ENCODE assay signal across 8 mouse cellular contexts in genomic region chr8:57488312-57488765, GRCm38 (mm10). TPM values are rescaled to one million over a fixed set of nuclear protein-coding genes. Genes with fewer than 3 reads are reported as not detected.
A peak's percentile ranks its signal among the peaks of the same experiment; 100 is the strongest.
DNase-seq lines count a peak whose midpoint lies in the region; ATAC-seq and TF ChIP-seq lines count a peak whose summit lies in the region.

No protein-coding gene starts in this region.

- no peak for TF ChIP-seq POLR2A in testis, adult 2 months (IDR thresholded peaks at IDR 0.05; ENCODE audit: control insufficient read depth, low read depth, low read length)

- WGBS in intestine, embryonic 15.5 days, result 0% methylated on average over 25 of the region's 25 CpGs
- 0% methylated on average over 22 of the region's 25 CpGs for WGBS in limb, embryonic 12.5 days
- 0% methylated on average over 25 of the region's 25 CpGs for WGBS in midbrain, embryonic 13.5 days

- peak overlapping the region; percentile 56 for H3K9ac ChIP-seq in intestine, embryonic 15.5 days
- peak overlapping the region; percentile 63 for H3K9ac ChIP-seq in limb, embryonic 12.5 days (replicated peaks)
- H3K9ac ChIP-seq in midbrain, embryonic 13.5 days (replicated peaks), result peak overlapping the region; percentile 65

- ATAC-seq in intestine, embryonic 15.5 days, result peak; percentile 39
- peak; percentile 27; the same call in 1 of the 2 replicates for ATAC-seq in limb, embryonic 12.5 days (ENCODE audit: insufficient number of reproducible peaks, insufficient read depth, low FRiP score, low TSS enrichment, low read depth)
- ATAC-seq in midbrain, embryonic 13.5 days, result peak; percentile 45

- H3K9me3 ChIP-seq in intestine, embryonic 15.5 days, result no peaks in the 10 kb centered on the region
- no peaks in the 10 kb centered on the region for H3K9me3 ChIP-seq in limb, embryonic 12.5 days
- H3K9me3 ChIP-seq in midbrain, embryonic 13.5 days, result no peaks in the 10 kb centered on the region

- 0 out of 2 replicates have a peak, but pooled peaks have one; percentile 0 for TF ChIP-seq CTCF in testis, adult 2 months (IDR thresholded peaks at IDR 0.05; ENCODE audit: control insufficient read depth, insufficient read depth, insufficient replicate concordance, low read depth, low read length)

- peak overlapping the region; percentile 87 for H3K4me2 ChIP-seq in intestine, embryonic 15.5 days (replicated peaks)
- peak overlapping the region; percentile 77 for H3K4me2 ChIP-seq in limb, embryonic 12.5 days
- peak overlapping the region; percentile 79 for H3K4me2 ChIP-seq in midbrain, embryonic 13.5 days (replicated peaks)

- H3K36me3 ChIP-seq in testis, adult 2 months (ENCODE audit: control insufficient read depth, insufficient read depth, low read length), result no peaks in the 10 kb centered on the region
- H3K36me3 ChIP-seq in intestine, embryonic 15.5 days, result no peaks in the 10 kb centered on the region
- peaks cover 3% of the 10 kb centered on the region for H3K36me3 ChIP-seq in limb, embryonic 12.5 days
- H3K36me3 ChIP-seq in midbrain, embryonic 13.5 days, result peaks cover 3% of the 10 kb centered on the region

- peak overlapping the region; percentile 66 for H3K27ac ChIP-seq in testis, adult 2 months (ENCODE audit: control insufficient read depth, insufficient read depth, low read depth, low read length)
- peak overlapping the region; percentile 81 for H3K27ac ChIP-seq in intestine, embryonic 15.5 days
- H3K27ac ChIP-seq in limb, embryonic 12.5 days, result peak overlapping the region; percentile 98
- peak overlapping the region; percentile 85 for H3K27ac ChIP-seq in midbrain, embryonic 13.5 days

- peaks cover 8% of the 10 kb centered on the region for H3K4me1 ChIP-seq in testis, adult 2 months (ENCODE audit: control insufficient read depth, insufficient read depth, low read length)
- 0 out of 2 replicates have a peak, but pooled peaks cover 3% of the 10 kb centered on the region for H3K4me1 ChIP-seq in intestine, embryonic 15.5 days (replicated peaks)
- peaks cover 7% of the 10 kb centered on the region for H3K4me1 ChIP-seq in limb, embryonic 12.5 days (replicated peaks)
- H3K4me1 ChIP-seq in midbrain, embryonic 13.5 days (replicated peaks), result peaks cover 14% of the 10 kb centered on the region

- H3K4me3 ChIP-seq in testis, adult 2 months (ENCODE audit: control insufficient read depth, low read depth, low read length), result peak overlapping the region; percentile 85
- H3K4me3 ChIP-seq in intestine, embryonic 15.5 days (replicated peaks), result peak overlapping the region; percentile 94
- H3K4me3 ChIP-seq in limb, embryonic 12.5 days (replicated peaks), result peak overlapping the region; percentile 95
- peak overlapping the region; percentile 86 for H3K4me3 ChIP-seq in midbrain, embryonic 13.5 days (replicated peaks)

- no peaks in the 10 kb centered on the region for H3K27me3 ChIP-seq in testis, adult 2 months (ENCODE audit: control insufficient read depth, insufficient read depth, low read length)
- no peaks in the 10 kb centered on the region for H3K27me3 ChIP-seq in intestine, embryonic 15.5 days (replicated peaks)
- H3K27me3 ChIP-seq in limb, embryonic 12.5 days, result no peaks in the 10 kb centered on the region
- no peaks in the 10 kb centered on the region for H3K27me3 ChIP-seq in midbrain, embryonic 13.5 days

- DNase-seq in testis, postnatal 14 days (ENCODE audit: low spot score), result no peak
- peak; percentile 60 for DNase-seq in embryo, embryonic 10 days (ENCODE audit: low spot score)
- peak; percentile 56 for DNase-seq in gastrocnemius, postnatal 25 days
- peak; percentile 61 to 87 for DNase-seq in spleen, postnatal 10 days (ENCODE audit: low spot score in 2 of 2)

RNA-seq across cellular contexts. Expression of gene Sap30, which starts 0.7 kb away (rescaled TPM):
- polyA plus RNA-seq in testis, adult 2 months (2012; rRNA removed), result 10.5 and 12.9 TPM in 2 replicates
- 10 to 100 TPM; 10.2 to 18.5 TPM for total RNA-seq in gastrocnemius, postnatal 25 days (2021)
- polyA plus RNA-seq in intestine, embryonic 15.5 days (2015; fragmentation: Nextera tagmentation; extraction: Ambion mirVana), result 29.2 and 37.7 TPM in 2 replicates
- polyA plus RNA-seq in limb, embryonic 12.5 days (2016; fragmentation: Nextera tagmentation; extraction: Ambion mirVana), result 79.7 and 87.7 TPM in 2 replicates
- 61.5 and 76.2 TPM in 2 replicates for polyA plus RNA-seq in midbrain, embryonic 13.5 days (2015; fragmentation: Nextera tagmentation; extraction: Ambion mirVana)

RNA-seq across cellular contexts. Expression of gene Hmgb2, which starts 23.4 kb away (rescaled TPM):
- polyA plus RNA-seq in testis, adult 2 months (2012; rRNA removed), result 16.3 and 22.0 TPM in 2 replicates
- total RNA-seq in gastrocnemius, postnatal 25 days (2021), result 1 to 10 TPM; 2.7 to 5.6 TPM
- 281 and 387 TPM in 2 replicates for polyA plus RNA-seq in intestine, embryonic 15.5 days (2015; fragmentation: Nextera tagmentation; extraction: Ambion mirVana)
- 584 and 630 TPM in 2 replicates for polyA plus RNA-seq in limb, embryonic 12.5 days (2016; fragmentation: Nextera tagmentation; extraction: Ambion mirVana)
- polyA plus RNA-seq in midbrain, embryonic 13.5 days (2015; fragmentation: Nextera tagmentation; extraction: Ambion mirVana), result 210 and 259 TPM in 2 replicates

RNA-seq across cellular contexts. Expression of gene Scrg1, which starts 32.6 kb away (rescaled TPM):
- not detected in 2 replicates for polyA plus RNA-seq in testis, adult 2 months (2012; rRNA removed)
- total RNA-seq in gastrocnemius, postnatal 25 days (2021), result not detected
- 0.21 and 0.25 TPM in 2 replicates for polyA plus RNA-seq in intestine, embryonic 15.5 days (2015; fragmentation: Nextera tagmentation; extraction: Ambion mirVana)
- 3.9 and 4.4 TPM in 2 replicates for polyA plus RNA-seq in limb, embryonic 12.5 days (2016; fragmentation: Nextera tagmentation; extraction: Ambion mirVana)
- polyA plus RNA-seq in midbrain, embryonic 13.5 days (2015; fragmentation: Nextera tagmentation; extraction: Ambion mirVana), result 2.5 and 3.3 TPM in 2 replicates
